Mouse (Mus musculus): ENCODE results near the gene St5.

- TF ChIP-seq CTCF (IDR thresholded peaks at IDR 0.05; ENCODE audit: control insufficient read depth, insufficient read depth, insufficient replicate concordance, low read depth, low read length), result no peak
- TF ChIP-seq POLR2A (IDR thresholded peaks at IDR 0.05; ENCODE audit: control insufficient read depth, low read depth, low read length), result no peak
Observed at GRCm38 (mm10) chr7:109593992-109594391, 109.4 kb downstream of the St5 start.
